Mouse (Mus musculus) CH12.LX (cell line): Measurements from ENCODE around the gene Nol3.
"Not testable (repeated sequence)": the region's sequence is repeated elsewhere in the genome, so short reads cannot be mapped to it uniquely, and the experiment has no call there.

Experiments used
- CHD2 ChIP-seq: IDR thresholded peaks from 2 replicates; pipeline ENCODE4 v1.6.1; 2011; ENCODE audit warnings: low read length, improper control_type of control experiment
- CTCF ChIP-seq, 2 experiments: IDR thresholded peaks in 1 of 2; conservative IDR thresholded peaks in 1 of 2; 2 replicates each; pipeline ENCODE4 v1.5.1; 2011 to 2012; ENCODE audit warnings: low read depth in 2 of 2, low read length in 2 of 2, improper control_type of control experiment in 1 of 2, inconsistent platforms in 1 of 2, mild to moderate bottlenecking in 1 of 2, moderate library complexity in 1 of 2
- ELF1 ChIP-seq: IDR thresholded peaks from 2 replicates; pipeline ENCODE4 v1.6.1; 2014; ENCODE audit warnings: low read depth, mild to moderate bottlenecking, inconsistent platforms, low read length, improper control_type of control experiment
- EP300 ChIP-seq: IDR thresholded peaks from 2 replicates; pipeline ENCODE4 v1.6.1; 2011; ENCODE audit warnings: low read length, improper control_type of control experiment
- MAZ ChIP-seq: IDR thresholded peaks from 2 replicates; pipeline ENCODE4 v1.6.1; 2012; ENCODE audit warnings: low read depth, mild to moderate bottlenecking, inconsistent platforms, low read length, improper control_type of control experiment, moderate library complexity
- POLR2A ChIP-seq: IDR thresholded peaks from 2 replicates; pipeline ENCODE4 v1.6.1; 2011; ENCODE audit warnings: low read depth, mild to moderate bottlenecking, improper control_type of control experiment, low read length
- POLR2AphosphoS2 ChIP-seq: IDR thresholded peaks from 2 replicates; pipeline ENCODE4 v1.6.1; 2011; ENCODE audit warnings: low read depth, low read length, improper control_type of control experiment
- SIN3A ChIP-seq: IDR thresholded peaks from 2 replicates; pipeline ENCODE4 v1.6.1; 2012; ENCODE audit warnings: low read length, improper control_type of control experiment, inconsistent platforms
- USF1 ChIP-seq: IDR thresholded peaks from 2 replicates; pipeline ENCODE4 v1.6.1; 2014; ENCODE audit warnings: low read depth, mild to moderate bottlenecking, inconsistent platforms, low read length, improper control_type of control experiment
- ZNF384 ChIP-seq: IDR thresholded peaks from 2 replicates; pipeline ENCODE4 v1.6.1; 2012; ENCODE audit warnings: low read depth, low read length, improper control_type of control experiment, inconsistent platforms

- not testable (repeated sequence) for TF ChIP-seq EP300; ELF1; SIN3A; POLR2AphosphoS2; CTCF (conservative IDR thresholded peaks at IDR 0.05 in 1 of 2, IDR thresholded peaks at IDR 0.05 in 1 of 2; ENCODE audit: low read depth in 2 of 2, low read length in 2 of 2); CHD2; MAZ; USF1; ZNF384; POLR2A
Observed at GRCm38 (mm10) chr8:105232321-105232693, 43.6 kb upstream of the Nol3 start.
